Mouse (Mus musculus): Measurements from ENCODE around the gene Gm5737.

The Gm5737 gene

DNA sequence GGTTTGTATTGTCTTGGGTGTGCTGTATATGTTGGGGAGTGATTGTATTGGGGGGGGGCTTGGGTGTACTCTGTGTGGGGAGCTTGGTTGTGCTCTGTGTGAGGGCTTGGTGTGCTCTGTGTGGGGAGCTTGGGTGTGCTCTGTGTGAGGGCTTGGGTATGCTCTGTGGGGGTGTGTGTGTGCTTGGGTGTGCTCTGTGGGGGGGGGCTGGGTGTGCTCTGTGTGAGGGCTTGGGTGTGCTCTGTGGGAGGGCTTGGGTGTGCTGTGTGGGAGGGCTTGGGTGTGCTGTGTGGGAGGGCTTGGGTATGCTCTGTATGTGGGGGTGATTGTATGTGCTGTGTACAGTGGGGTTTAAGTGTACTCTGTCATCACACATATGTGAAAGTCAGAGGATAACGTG is 55.6 kb downstream of the Gm5737 start:
- in situ Hi-C loops (cut with MboI; ENCODE audit: low pct_unique_long_range_greater_than_20kb in 1 of 2, low sequenced_read_pairs in 2 of 2, unreplicated experiment in 1 of 2) = no loop called here

DNA sequence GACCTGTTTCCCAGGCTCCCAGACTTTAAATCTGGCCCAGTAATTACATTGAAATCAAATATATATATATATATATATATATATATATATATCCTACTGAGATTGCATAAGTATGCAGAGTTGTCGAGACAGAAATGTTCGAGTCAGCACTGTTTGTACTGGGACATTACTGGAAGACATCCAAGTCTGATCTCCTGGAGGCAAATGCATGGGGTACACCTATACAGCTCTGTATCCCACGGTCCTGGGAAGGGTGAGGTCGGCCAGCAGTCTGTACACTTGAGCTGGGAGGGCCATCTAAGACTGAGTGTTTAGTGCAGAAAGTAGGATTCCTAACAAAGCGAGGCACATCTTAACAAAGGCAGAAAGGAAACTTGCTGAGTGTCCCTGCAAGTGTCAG is 57.7 kb downstream of the Gm5737 start:
- in situ Hi-C loops (cut with MboI; ENCODE audit: low pct_unique_long_range_greater_than_20kb in 1 of 2, low sequenced_read_pairs in 2 of 2, unreplicated experiment in 1 of 2) = no loop called here

GRCm38 (mm10) chr7:120870431-120871008 is 58.4 kb downstream of the Gm5737 start:
- in situ Hi-C loops (cut with MboI; ENCODE audit: low pct_unique_long_range_greater_than_20kb in 1 of 2, low sequenced_read_pairs in 2 of 2, unreplicated experiment in 1 of 2) = no loop called here

DNA sequence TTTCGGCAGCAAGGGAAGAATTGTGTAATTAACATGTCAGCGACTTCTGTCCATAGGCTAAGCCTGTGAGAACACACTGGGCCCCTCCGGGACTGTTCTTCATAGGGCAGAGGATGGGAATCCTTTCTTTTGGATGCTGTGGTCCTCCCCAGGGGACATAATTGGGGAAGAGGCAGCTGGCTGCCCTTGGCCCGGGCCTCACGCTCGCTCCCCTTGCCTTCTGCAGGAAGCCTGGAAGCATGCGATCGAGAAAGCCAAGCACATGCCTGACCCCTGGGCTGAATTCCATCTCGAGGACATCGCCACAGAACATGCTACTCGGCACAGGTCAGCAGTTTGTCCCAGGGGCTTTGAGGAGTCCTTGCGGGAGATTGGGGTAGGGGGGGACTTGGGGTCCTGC is 60.9 kb downstream of the Gm5737 start:
- in situ Hi-C loops (cut with MboI; ENCODE audit: low pct_unique_long_range_greater_than_20kb in 1 of 2, low sequenced_read_pairs in 2 of 2, unreplicated experiment in 1 of 2) = no loop called here

- in situ Hi-C loops (cut with MboI; ENCODE audit: low pct_unique_long_range_greater_than_20kb in 1 of 2, low sequenced_read_pairs in 2 of 2, unreplicated experiment in 1 of 2) = no loop called here
Measured at GRCm38 (mm10) chr7:120874021-120874420, 61.9 kb downstream of the Gm5737 start.

- in situ Hi-C loops (cut with MboI; ENCODE audit: low pct_unique_long_range_greater_than_20kb in 1 of 2, low sequenced_read_pairs in 2 of 2, unreplicated experiment in 1 of 2) = no loop called here
Measured at GRCm38 (mm10) chr7:120874764-120875539, 62.8 kb downstream of the Gm5737 start.

DNA sequence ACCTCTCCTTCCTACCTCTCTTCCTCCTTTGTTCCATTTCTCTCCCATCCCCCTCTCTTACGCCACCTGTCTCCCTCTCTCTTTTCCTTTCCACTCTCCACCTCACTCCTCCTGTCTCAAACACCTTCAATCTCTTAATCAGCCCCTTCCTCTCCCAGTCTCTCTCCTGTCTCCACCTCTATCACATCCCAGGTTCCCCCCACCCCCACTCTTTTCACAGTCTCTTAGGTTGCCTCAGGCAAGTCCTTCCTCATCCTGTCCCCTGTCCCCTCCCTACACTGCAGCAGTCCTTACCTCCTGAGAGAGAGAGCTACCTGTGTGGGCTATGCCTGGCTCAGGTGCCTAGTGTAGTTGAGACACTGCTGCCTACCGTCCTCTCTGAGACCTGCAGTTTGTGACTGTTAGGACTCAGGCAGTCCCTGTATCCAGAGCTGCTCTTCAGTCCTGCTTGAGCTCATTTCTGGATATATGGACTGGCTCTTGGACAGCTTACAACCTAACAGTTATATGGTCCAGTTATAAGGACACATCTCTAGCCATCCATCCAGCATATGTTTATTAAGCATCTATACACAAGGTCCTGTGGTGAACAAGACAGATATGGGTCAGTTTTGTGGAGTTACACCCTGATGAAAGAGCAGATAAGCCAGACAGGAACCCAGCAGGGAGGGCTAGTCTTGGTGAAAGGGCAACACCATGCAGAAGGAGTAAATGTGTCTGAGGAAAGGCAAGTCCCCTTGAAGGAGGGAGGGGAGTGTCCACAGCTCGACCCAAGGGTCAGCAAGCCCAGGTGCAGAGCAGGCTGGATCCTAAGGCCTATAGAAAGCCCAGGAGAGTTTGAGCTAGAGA is 63.6 kb downstream of the Gm5737 start:
- in situ Hi-C loops (cut with MboI; ENCODE audit: low pct_unique_long_range_greater_than_20kb in 1 of 2, low sequenced_read_pairs in 2 of 2, unreplicated experiment in 1 of 2) = no loop called here

DNA sequence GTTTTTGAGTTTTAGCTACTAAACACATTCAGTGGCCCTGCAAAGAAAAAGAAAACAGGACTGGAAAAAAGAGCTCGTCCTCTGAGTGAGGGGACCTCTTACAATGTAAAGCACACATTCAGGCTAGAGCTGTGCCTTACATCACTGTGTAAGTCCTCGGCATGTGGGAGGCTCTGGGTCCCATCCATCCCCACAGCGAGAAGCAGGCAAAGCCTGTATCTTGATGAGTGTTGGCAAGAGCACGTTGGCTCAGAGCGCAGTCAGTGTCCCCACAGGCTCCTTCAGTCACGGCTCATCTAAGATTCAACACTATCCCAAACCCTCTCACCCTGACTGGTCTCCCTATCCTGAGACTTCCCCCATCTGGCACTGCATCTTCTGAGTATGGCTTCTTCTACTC is 66.1 kb downstream of the Gm5737 start:
- in situ Hi-C loops (cut with MboI; ENCODE audit: low pct_unique_long_range_greater_than_20kb in 1 of 2, low sequenced_read_pairs in 2 of 2, unreplicated experiment in 1 of 2) = no loop called here

DNA sequence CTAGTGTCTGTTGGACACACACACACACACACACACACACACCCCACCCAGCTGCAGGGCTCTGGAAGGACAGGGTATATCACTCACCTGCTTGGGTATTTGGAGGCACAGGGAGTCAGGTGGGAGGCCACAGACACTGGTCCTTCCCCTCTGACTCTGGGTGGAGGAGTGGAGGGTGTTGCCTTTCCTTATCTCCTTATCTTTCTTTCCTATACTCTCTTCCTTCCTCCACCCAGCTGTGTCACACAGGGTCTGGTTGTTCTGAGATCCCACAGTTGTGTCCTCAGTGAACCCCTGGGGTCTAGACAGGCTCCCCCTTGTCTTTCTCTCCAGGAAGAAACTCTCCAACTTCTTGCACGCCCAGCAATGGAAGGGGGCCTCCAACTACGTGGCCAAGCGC is 67.8 kb downstream of the Gm5737 start:
- in situ Hi-C loops (cut with MboI; ENCODE audit: low pct_unique_long_range_greater_than_20kb in 1 of 2, low sequenced_read_pairs in 2 of 2, unreplicated experiment in 1 of 2) = no loop called here

- in situ Hi-C loops (cut with MboI; ENCODE audit: low pct_unique_long_range_greater_than_20kb in 1 of 2, low sequenced_read_pairs in 2 of 2, unreplicated experiment in 1 of 2) = no loop called here
Measured at GRCm38 (mm10) chr7:120880770-120881169, 68.6 kb downstream of the Gm5737 start.
